Mouse (Mus musculus): ENCODE data around the gene Amer1.

Amer1 gene

DNA sequence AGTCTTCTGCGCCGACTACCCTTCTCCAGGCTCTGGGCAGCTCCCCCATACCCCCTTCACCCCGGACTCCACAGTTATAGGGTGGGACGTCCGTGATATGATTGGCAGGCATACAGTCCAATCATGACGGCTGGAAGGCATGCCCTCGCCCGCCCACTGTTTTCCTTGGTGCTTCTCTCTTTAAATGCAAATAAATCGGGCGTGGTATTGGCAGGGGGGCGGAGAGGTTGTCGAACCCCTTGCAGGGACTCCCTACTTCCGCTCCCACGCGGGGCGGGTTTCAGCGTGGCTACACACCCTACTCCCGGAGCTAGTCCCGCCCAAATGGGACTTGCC, at the start of gene Amer1:
Gene Amer1, minus strand, starts transcription at position 97 of the 336 bp plus-strand sequence.
- DNase-seq (ENCODE audit: low read depth, low spot score): peak; percentile 79

DNA sequence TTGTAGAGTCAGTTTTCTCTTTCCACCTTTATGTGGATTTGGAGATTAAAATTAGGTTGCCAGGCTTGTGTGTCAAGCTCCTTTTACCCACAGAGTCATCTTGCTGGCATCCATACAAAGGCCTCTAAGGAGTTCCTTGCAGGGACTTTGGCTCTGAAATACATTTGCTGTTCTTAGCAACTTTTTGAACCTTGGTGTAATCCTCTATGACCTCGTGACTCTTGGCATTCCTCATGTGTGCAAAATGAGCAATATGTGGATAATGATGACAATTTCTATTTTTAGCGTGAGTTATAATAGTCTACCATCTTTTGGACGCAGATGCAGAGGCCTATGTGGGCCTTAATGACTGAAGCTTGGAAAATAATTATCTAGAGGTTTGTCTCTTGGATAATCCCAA, 12.5 kb upstream of the Amer1 start:
- no peak for DNase-seq (ENCODE audit: low read depth, low spot score)

DNA sequence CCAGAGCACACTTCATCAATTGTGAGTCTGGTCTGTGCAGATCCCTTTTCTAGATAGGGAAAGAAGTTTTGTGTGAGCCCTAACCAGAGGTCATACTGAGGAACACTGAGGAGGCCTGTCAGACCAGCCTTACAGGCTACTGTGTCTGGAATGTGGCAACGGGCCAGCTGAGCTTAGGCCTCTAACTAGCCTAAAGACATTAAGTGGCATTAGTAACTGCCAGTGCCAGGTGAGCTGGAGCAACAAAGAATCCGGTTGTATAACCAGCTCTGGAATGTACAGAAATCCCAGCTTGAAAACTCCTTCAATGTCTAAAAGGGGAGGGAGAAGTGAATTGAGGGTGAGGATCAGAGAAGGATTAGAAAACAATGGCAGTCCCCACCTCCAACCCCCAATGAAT, 1.2 kb upstream of the Amer1 start:
- no peak for DNase-seq (ENCODE audit: low read depth, low spot score)

DNA sequence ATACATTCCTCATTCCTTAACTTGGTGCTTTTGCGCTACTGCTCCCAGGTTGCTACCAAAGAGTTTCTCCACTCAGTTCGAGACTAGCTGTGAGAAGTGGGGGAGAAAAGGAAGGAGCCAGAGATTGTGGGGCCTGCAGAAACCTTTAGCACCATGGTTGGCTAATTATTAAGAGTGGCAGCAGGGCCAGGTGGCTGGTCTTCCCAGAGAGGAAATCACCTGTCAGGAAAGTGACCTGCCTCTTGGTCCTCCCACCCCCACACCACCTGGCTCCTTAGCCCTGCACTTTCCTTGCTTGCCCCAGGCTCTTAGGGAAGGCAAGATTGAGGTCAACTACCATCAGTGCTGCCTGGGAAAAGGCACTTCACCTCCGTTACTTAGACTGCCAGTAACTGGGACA, 469 bp upstream of the Amer1 start:
- no peak for DNase-seq (ENCODE audit: low read depth, low spot score)

DNA sequence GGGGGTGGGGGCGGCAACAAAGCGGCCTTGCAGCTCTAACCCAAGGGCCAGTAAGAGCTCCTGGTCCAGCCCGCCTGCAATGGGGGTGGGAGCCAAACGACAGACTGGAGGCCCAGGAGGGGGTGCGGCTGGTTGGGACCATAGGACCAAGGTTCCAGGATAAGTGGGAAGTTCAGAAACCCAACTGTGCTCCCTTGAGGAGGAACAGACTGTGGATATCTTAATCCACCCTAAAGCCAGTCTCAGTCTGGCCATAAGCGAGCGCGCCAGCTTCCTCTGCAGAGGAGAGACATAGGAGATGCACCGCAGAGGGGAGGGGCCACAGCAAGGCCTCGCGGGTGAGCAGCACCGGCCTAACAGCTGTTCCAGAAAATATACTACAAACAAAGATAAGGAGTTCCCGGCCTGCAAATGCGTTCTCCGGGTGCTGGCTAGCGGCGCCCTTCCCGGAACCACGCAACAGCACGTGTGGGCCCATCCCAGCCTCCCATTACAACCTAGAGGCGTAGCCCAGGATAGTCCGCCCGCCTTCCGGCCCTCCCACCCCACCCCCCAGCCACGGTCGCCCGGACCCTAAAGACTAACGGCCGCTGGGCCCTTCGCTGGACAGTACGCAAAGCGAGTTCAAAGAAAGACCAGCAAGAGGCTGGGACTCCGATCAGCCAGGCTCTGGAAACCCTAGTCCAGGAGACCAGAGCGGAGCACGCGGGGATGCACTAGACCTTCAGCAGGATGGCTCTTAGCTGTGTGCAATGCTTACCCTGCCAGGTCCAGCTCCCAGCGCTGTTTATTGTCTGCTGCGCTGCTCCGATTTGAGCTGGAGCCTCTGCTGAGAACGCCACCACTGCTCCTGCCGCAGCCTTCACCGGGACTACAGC, 535 bp downstream of the Amer1 start:
- DNase-seq (ENCODE audit: low read depth, low spot score): no peak

DNA sequence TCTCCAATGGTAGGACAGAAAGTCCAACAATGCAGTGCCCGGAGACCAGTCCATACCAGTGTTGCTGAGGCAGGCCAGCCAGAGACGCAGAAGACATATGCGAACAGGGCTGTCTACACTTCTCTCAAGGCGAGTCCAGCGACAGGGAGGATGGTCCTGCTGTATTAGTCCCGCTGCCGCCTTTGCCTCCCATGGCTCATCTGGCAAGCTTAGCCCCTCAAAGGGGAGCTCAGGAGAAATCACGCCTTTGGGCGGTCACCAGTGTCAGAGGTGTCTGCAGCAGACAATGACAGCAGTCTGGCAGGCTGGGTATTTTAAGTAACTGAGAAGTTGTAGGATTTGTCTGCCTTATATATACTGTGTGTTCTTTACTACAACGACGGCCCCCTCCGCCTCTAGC, 1.3 kb downstream of the Amer1 start:
- no peak for DNase-seq (ENCODE audit: low read depth, low spot score)

DNA sequence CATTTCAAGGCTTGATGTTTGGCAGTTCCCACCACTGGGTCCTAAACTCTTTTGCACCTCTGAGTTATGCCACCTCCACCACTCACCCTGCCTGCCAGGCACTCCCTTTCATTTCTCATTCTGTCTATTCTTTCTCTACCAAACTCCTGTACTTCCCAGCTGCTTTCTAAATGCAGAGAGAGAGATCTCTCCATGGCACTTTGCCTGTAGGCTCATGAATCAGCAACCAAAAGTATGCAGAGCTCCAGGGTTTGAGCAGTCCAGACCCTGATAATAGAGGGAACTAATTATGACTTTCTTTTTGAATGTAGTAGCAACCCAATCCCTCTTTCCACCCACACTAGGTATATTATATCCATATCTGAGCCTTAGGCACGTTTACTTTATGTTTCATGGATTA, 2.4 kb downstream of the Amer1 start:
- DNase-seq (ENCODE audit: low read depth, low spot score): no peak

DNA sequence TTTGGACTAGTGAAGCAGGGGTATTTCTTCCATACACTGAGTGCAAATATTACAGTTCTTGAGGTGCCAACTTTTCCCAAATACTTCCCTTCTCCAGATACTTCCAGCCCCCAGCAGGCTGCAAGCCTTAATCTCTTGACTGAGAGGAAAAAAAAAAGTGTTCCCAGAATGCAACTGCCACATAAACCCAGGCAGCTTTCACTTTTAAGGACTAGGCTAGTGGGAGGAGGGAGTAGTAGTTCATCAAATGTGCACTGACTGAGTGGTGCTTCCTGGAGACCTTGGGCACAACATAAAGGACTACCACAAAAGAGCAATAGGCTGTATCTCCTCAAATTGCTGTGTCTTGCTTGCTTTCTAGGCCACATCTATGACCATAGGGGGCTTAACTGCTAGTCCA, 3.4 kb downstream of the Amer1 start:
- no peak for DNase-seq (ENCODE audit: low read depth, low spot score)

DNA sequence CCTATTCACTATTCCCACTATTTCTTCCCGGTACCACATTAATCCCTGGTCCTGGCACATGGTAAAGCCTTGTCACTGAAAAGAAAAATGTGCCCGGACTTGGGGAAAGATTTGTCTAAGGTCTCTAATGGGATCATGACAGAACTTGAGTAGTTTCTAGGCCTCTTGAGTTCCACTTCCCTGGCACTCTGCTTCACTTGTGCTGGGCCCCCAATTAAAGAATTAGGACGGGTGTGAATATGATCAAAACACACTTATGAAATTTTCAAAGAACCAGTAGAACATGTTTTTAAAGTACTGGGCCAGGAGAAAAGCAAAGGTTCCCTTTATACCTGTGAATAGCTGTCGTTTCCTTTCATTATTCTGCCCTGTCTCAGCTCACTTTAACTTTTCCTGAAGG, 6.2 kb downstream of the Amer1 start:
- no peak for DNase-seq (ENCODE audit: low read depth, low spot score)

DNA sequence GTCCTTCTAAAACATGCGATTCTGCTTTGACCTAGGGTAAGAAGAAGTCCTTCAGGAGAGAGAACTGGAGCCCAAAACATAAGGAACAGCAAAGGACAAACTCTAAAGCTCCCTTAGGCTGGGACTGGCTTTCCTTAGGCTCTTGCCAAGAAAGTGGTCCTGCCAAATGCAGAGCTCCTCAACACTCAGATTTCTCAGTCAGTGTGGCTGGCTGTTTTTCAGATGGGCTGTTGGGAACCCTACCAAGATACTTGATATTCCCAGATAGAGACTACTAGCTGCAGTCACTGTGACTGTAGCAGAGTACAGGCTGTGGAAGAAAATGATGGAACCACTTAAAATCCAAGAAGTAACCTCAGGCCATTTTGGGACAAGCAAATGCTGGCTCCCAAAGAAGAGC, 7.4 kb downstream of the Amer1 start:
- DNase-seq (ENCODE audit: low read depth, low spot score): no peak

DNA sequence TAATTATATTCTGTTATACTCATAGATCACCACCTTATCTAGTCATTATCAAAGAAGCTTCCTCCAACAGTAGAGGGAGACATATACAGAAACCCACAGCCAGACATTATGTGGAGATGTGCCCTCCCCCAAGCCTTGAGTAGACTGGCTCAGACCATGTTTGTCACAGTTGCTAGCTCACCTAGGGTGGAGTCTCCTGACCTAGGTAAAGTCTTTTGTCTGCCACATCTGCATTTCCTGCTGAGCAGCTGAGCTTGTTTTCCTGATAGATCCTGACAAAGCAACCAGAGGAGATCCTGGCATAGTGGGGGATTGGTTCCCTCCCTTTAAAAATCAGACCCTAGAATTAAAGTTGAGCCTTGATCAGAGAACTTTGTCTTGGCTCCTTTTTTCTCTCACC, 71.6 kb downstream of the Amer1 start:
- DNase-seq (ENCODE audit: low read depth, low spot score): no peak
